Mouse (Mus musculus) liver, postnatal 0 days (tissue): ENCODE results near the gene Dusp27. TPM values are rescaled to one million over a fixed set of nuclear protein-coding genes. Genes with fewer than 3 reads are reported as not detected.

ENCODE experiments used
- ATAC-seq: fragments of 200-750 bp; cut with Nextera tagmentation; 2 replicates; pipeline ENCODE4 v1.8.0; 2017; ENCODE audit warnings: mild to moderate bottlenecking, moderate library complexity
- DNase-seq: peaks from one replicate; pipeline ENCODE4 v3.0.0-alpha.2; 2016
- H3K27ac ChIP-seq: fragments of 300-500 bp; sonication (generic); 2 replicates; pipeline ENCODE4 v1.5.1; 2014; ENCODE audit warnings: antibody characterized with exemption, moderate library complexity, mild to moderate bottlenecking, low read depth
- H3K27me3 ChIP-seq: fragments of 300-500 bp; sonication (generic); 2 replicates; pipeline ENCODE4 v1.6.1; 2014; ENCODE audit warnings: low read length, control low read depth, mixed read lengths; ENCODE audit not compliant: insufficient read depth
- H3K36me3 ChIP-seq: fragments of 300-500 bp; sonication (generic); replicated peaks from 2 replicates; pipeline ENCODE4 v1.6.1; 2014; ENCODE audit warnings: mild to moderate bottlenecking, control low read depth, low read length, moderate library complexity, mixed read lengths; ENCODE audit not compliant: insufficient read depth
- H3K4me1 ChIP-seq: fragments of 300-500 bp; sonication (generic); 2 replicates; pipeline ENCODE4 v1.6.1; 2014; ENCODE audit warnings: antibody characterized with exemption, mild to moderate bottlenecking, control low read depth; ENCODE audit not compliant: insufficient read depth
- H3K4me2 ChIP-seq: fragments of 300-500 bp; sonication (generic); 2 replicates; pipeline ENCODE4 v1.6.1; 2014; ENCODE audit warnings: low read depth, mild to moderate bottlenecking, low read length, moderate library complexity, mixed read lengths
- H3K4me3 ChIP-seq: fragments of 300-500 bp; sonication (generic); 2 replicates; pipeline ENCODE4 v1.5.1; 2014; ENCODE audit warnings: low read depth, low read length
- H3K9ac ChIP-seq: fragments of 300-500 bp; sonication (generic); replicated peaks from 2 replicates; pipeline ENCODE4 v1.6.1; 2014; ENCODE audit warnings: mild to moderate bottlenecking, moderate library complexity
- H3K9me3 ChIP-seq: fragments of 300-500 bp; sonication (generic); 2 replicates; pipeline ENCODE4 v1.6.1; 2016; ENCODE audit warnings: mild to moderate bottlenecking, control low read depth, low read length, mixed read lengths
- CTCF ChIP-seq: sonication (generic); IDR thresholded peaks from 2 replicates; pipeline ENCODE4 v1.5.1; 2016; ENCODE audit warnings: antibody characterized with exemption, low read depth
- EP300 ChIP-seq: IDR thresholded peaks from 2 replicates; pipeline ENCODE4 v1.6.1; 2016; ENCODE audit warnings: antibody characterized with exemption, low read depth, mild to moderate bottlenecking
- WGBS: fragments of 180-500 bp; shearing (Covaris S2); extraction: QIAGEN DNeasy Blood & Tissue Kit; methylation state at CpG from one replicate; pipeline ENCODE4 v1.1.7; 2014; ENCODE audit not compliant: insufficient replicate concordance; 5-methylcytosine and 5-hydroxymethylcytosine counted together
- polyA plus RNA-seq: library from polyadenylated mRNA; unstranded; fragments of >200 nt; fragmentation: Nextera tagmentation; extraction: Ambion mirVana; gene quantifications from 2 replicates; pipeline ENCODE4 v1.2.1, GENCODE M21; 2015

The Dusp27 gene
- polyA plus RNA-seq, 1 experiment from 2014 or later = 0.04 TPM

DNA sequence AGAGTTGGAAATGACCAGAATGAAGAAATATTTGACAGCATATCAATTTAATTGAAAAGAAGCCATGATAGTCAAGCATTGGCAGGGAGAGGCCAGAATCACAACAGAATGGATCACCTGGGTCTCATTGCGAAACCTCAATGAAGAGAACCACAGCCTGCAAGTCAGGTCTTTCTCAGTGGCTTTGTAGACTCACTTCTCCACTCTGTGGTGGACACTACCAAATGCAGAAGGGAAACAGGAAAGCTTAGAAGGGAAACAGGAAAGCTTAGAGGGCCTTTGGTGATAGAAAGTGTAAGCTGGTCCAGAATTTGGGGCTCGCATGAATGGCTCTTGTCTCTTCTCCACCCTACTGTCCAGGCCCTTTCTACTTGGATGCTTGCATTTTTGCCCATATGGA is 29.6 kb downstream of the Dusp27 start:
- 61% methylated on average over 2 of the region's 2 CpGs for WGBS
- Histone ChIP-seq H3K4me2 (no peak overlapping the region), H3K27me3 (no peaks in the 10 kb centered on the region), H3K4me1 (no peaks in the 10 kb centered on the region), H3K9me3 (no peaks in the 10 kb centered on the region), H3K4me3 (no peak overlapping the region), H3K27ac (no peak overlapping the region), H3K9ac (no peak overlapping the region), H3K36me3 (no peaks in the 10 kb centered on the region)
- DNase-seq = no peak
- ATAC-seq = no peak
- no peak for TF ChIP-seq EP300
- TF ChIP-seq CTCF = no peak

DNA sequence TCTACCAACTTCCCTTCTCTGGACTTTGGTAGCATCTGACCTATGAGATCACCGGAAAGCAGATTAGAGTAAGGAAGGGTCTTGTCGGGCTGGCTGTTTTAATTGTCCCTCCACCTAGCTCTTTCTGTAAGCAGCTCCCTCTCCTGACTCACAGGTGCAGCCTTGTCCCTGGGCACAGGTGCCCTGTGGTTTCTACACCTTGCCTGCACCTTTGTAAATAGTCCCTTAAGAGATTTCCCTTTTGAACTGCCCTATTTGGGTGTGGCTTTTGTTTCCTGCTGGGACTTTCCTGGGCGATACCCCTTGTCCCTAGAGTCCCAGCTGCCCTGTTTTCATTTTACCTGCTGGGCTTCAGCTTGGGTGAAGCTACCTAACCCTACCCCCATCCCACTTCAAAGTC is 33.3 kb downstream of the Dusp27 start:
- Histone ChIP-seq H3K27ac (no peak overlapping the region), H3K4me2 (no peak overlapping the region), H3K27me3 (no peaks in the 10 kb centered on the region), H3K4me3 (no peak overlapping the region), H3K9me3 (no peaks in the 10 kb centered on the region), H3K4me1 (no peaks in the 10 kb centered on the region), H3K9ac (no peak overlapping the region), H3K36me3 (no peaks in the 10 kb centered on the region)
- ATAC-seq = no peak
- DNase-seq = no peak
- TF ChIP-seq EP300 (no peak), CTCF (no peak)
- WGBS = 72% methylated on average over 3 of the region's 3 CpGs

DNA sequence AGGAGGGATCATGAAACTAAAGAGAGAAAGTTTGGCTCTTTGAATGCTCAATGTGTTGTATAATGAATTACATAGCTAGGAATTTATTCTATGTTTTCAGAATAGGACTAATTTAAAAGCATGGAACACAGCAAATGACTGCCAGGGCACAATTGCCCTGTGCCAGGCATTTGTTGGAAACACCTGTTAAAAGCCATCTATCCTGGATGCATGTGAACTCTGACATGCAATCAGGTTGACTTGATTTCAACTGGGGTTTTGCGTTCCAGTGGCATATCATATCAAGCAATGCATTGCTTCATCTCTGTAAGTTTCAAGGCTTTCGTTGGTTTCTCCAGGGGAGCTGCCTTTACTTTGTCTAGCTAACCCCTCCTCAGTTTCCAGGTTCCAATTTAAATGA is 37.4 kb downstream of the Dusp27 start:
- H3K27ac ChIP-seq = no peak overlapping the region
- no peak for ATAC-seq
- DNase-seq = no peak
- no peak overlapping the region for H3K4me2 ChIP-seq
- no peak overlapping the region for H3K4me3 ChIP-seq
- TF ChIP-seq CTCF = no peak
- no peak for TF ChIP-seq EP300
- no peaks in the 10 kb centered on the region for H3K4me1 ChIP-seq
- 82% methylated on average over 2 of the region's 2 CpGs for WGBS
- H3K9me3 ChIP-seq = no peaks in the 10 kb centered on the region
- no peaks in the 10 kb centered on the region for H3K27me3 ChIP-seq
- H3K9ac ChIP-seq = no peak overlapping the region
- no peaks in the 10 kb centered on the region for H3K36me3 ChIP-seq

DNA sequence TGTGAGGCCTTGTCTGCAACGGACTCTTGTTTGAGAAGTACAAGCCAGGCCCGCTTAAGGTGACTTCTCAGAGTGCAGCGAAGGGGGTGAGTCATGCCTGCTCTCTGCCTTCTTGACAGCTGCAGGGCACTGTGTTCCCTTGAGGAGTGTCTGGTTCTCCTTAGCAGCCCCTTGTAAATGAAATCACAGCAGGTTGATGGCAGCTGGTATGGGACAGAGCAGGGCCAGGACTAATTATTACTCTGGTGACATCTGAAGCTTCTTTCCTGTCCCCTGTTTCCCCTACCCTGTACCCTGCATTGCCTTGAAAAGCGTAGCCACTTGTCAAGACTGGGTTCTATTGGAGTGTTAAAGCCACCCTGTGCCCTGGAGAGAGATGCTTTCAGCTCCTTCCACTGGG is 38.0 kb downstream of the Dusp27 start:
- Histone ChIP-seq H3K9ac (no peak overlapping the region), H3K27ac (no peak overlapping the region), H3K36me3 (no peaks in the 10 kb centered on the region), H3K27me3 (no peaks in the 10 kb centered on the region), H3K4me1 (no peaks in the 10 kb centered on the region), H3K4me2 (no peak overlapping the region), H3K4me3 (no peak overlapping the region), H3K9me3 (no peaks in the 10 kb centered on the region)
- ATAC-seq (no peak), DNase-seq (no peak)
- TF ChIP-seq EP300 = no peak
- TF ChIP-seq CTCF = no peak
- WGBS = 53% methylated on average over 4 of the region's 4 CpGs

DNA sequence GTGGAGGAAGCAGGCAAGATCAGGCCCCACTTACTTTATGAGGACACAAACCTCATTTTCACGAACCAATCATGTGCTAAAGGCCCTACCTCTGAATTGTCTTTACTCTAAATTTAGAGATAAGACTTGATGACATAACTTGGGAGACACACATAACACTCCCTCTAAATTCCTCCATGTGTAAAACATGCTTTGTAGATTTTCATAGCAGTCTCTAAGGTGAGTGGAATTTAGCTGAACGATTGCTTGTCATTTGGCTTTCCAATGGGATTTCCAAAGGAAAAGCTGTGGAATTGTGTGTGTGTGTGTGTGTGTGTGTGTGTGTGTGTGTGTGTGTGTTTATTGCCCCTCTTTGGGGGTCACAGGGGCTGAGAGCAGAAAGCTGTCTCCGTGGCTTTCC is 38.4 kb downstream of the Dusp27 start:
- no peak for DNase-seq
- Histone ChIP-seq H3K4me1 (no peaks in the 10 kb centered on the region), H3K9me3 (no peaks in the 10 kb centered on the region), H3K27ac (no peak overlapping the region), H3K4me2 (no peak overlapping the region), H3K9ac (no peak overlapping the region), H3K4me3 (no peak overlapping the region), H3K27me3 (no peaks in the 10 kb centered on the region), H3K36me3 (no peaks in the 10 kb centered on the region)
- WGBS = 48% methylated on average over 3 of the region's 3 CpGs
- ATAC-seq = no peak
- TF ChIP-seq EP300 (no peak), CTCF (no peak)

DNA sequence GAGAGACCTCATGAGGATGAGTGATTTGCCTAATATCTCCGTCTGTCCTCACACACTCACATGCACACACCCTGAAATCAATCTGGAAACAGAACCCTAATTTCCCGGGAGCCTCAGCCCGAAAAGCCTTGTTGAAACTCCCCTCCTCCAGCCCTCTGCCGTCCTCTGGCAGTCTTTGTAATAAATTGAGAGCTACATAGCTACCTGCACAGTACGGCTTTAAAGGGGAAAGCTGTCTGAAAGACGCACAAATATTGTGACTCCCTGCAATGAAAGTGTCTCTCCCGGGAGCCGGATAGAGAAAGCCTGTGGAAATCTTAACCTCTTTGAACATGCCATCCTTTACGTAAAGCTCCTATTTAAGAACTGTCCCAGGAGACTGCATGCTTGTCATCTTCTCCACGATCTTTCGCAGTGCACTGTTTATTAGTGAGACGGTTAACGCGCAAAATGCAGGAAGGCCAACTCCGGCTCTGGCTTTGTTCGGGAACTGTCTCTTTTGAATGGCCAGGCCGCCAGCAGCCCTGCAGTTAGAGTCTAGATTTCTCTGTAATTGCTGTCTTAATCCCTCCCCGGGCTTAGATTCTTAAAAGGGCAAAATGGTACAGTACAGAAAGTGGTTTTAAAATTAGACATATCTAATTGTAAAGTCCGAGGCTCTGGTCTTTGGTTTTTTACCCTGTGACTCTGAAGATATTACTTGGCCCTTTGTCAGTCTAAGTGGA is 39.1 kb downstream of the Dusp27 start:
- Histone ChIP-seq H3K4me3 (no peak overlapping the region), H3K9ac (no peak overlapping the region), H3K27ac (no peak overlapping the region), H3K27me3 (no peaks in the 10 kb centered on the region), H3K9me3 (no peaks in the 10 kb centered on the region), H3K36me3 (no peaks in the 10 kb centered on the region), H3K4me1 (no peaks in the 10 kb centered on the region), H3K4me2 (no peak overlapping the region)
- ATAC-seq (no peak), DNase-seq (no peak)
- TF ChIP-seq EP300 = no peak
- TF ChIP-seq CTCF = no peak
- WGBS = 86% methylated on average over 19 of the region's 19 CpGs
